Mouse (Mus musculus): ENCODE data around the gene Bbs7. TPM values are rescaled to one million over a fixed set of nuclear protein-coding genes. Genes with fewer than 3 reads are reported as not detected.

The Bbs7 gene
- total RNA-seq, 2 experiments from 2014 or later, result 7.0 to 7.6 TPM

GRCm38 (mm10) chr3:36551851-36552384 lies 61.4 kb downstream of the Bbs7 start:
- no peak for DNase-seq

- peak; percentile 59 for DNase-seq
Measured at GRCm38 (mm10) chr3:36551343-36551742, 61.9 kb downstream of the Bbs7 start.

- no peak for DNase-seq
Measured at GRCm38 (mm10) chr3:36544961-36545360, 68.3 kb downstream of the Bbs7 start.

- DNase-seq, result no peak
Measured at GRCm38 (mm10) chr3:36541399-36541798, 71.9 kb downstream of the Bbs7 start.

GRCm38 (mm10) chr3:36540756-36541155 lies 72.5 kb downstream of the Bbs7 start:
- peak; percentile 18 for DNase-seq

- DNase-seq, result peak; percentile 11
Measured at GRCm38 (mm10) chr3:36537701-36538470, 75.4 kb downstream of the Bbs7 start.

GRCm38 (mm10) chr3:36536041-36536440 lies 77.2 kb downstream of the Bbs7 start:
- no peak for DNase-seq

- DNase-seq, result no peak
Measured at GRCm38 (mm10) chr3:36533201-36533672, 80.0 kb downstream of the Bbs7 start.

GRCm38 (mm10) chr3:36532738-36533137 lies 80.5 kb downstream of the Bbs7 start:
- no peak for DNase-seq

- DNase-seq, result no peak
Measured at GRCm38 (mm10) chr3:36531979-36532542, 81.2 kb downstream of the Bbs7 start.

- no peak for DNase-seq
Measured at GRCm38 (mm10) chr3:36531242-36531641, 82.0 kb downstream of the Bbs7 start.

GRCm38 (mm10) chr3:36530781-36531180 lies 82.5 kb downstream of the Bbs7 start:
- no peak for DNase-seq

- DNase-seq, result no peak
Measured at GRCm38 (mm10) chr3:36530345-36530744, 82.9 kb downstream of the Bbs7 start.

- DNase-seq, result no peak
Measured at GRCm38 (mm10) chr3:36524466-36524865, 88.8 kb downstream of the Bbs7 start.

Other genes starting within 250 kb of the Bbs7 start
- 10 to 100 TPM; 50.7 to 67.3 TPM for gene Anxa5, start 137.6 kb downstream of the Bbs7 start, total RNA-seq (2021)
- gene 1810062G17Rik, start 137.5 kb downstream of the Bbs7 start, total RNA-seq (2021), result not detected
- gene Gm11549, start 91.7 kb downstream of the Bbs7 start, total RNA-seq (2021), result not detected
- 10 to 100 TPM; 13.5 to 15.0 TPM for gene Exosc9, start 60.9 kb downstream of the Bbs7 start, total RNA-seq (2021)
- 1 to 10 TPM in 1 of 2 experiments, under 1 TPM in 1; 0.97 to 1.3 TPM for gene Ccna2, start 41.3 kb downstream of the Bbs7 start, total RNA-seq (2021)
- gene Trpc3, start 76.7 kb upstream of the Bbs7 start, total RNA-seq (2021), result 1 to 10 TPM; 2.2 to 2.6 TPM
- 10 to 100 TPM; 21.3 to 26.3 TPM for gene 4932438A13Rik, start 249.6 kb upstream of the Bbs7 start, total RNA-seq (2021)